Mouse (Mus musculus) left cerebral cortex, adult 8-10 months (tissue): Measurements from ENCODE around the gene Rabgef1. TPM values are rescaled to one million over a fixed set of nuclear protein-coding genes. Genes with fewer than 3 reads are reported as not detected.

Experiments
- total RNA-seq, 4 experiments: library from RNA; stranded (reverse); gene quantifications; 2 replicates each; pipeline ENCODE4 v1.2.4; 2022

The Rabgef1 gene
- total RNA-seq, 4 experiments from 2014 or later = 50.7 to 60.7 (median 53.0) TPM

Other genes starting within 250 kb of the Rabgef1 start
- 10 to 100 TPM; 45.5 to 56.9 (median 50.1) TPM for gene Vkorc1l1, start 229.8 kb upstream of the Rabgef1 start, total RNA-seq
- 10 to 100 TPM; 12.7 to 40.4 (median 22.1) TPM for gene Gusb, start 168.7 kb upstream of the Rabgef1 start, total RNA-seq
- gene Asl, start 142.6 kb upstream of the Rabgef1 start, total RNA-seq = 10 to 100 TPM; 22.9 to 28.0 (median 25.9) TPM
- gene Crcp, start 142.5 kb upstream of the Rabgef1 start, total RNA-seq = 10 to 100 TPM; 26.7 to 32.6 (median 30.1) TPM
- 10 to 100 TPM; 34.4 to 39.4 (median 36.7) TPM for gene Tpst1, start 98.5 kb upstream of the Rabgef1 start, total RNA-seq
- 10 to 100 TPM; 10.6 to 15.2 (median 13.0) TPM for gene Kctd7, start 26.9 kb upstream of the Rabgef1 start, total RNA-seq
- gene Tmem248, start 45.3 kb downstream of the Rabgef1 start, total RNA-seq = 10 to 100 TPM; 45.9 to 56.3 (median 50.4) TPM
- 10 to 100 TPM; 77.8 to 89.1 (median 86.8) TPM for gene Sbds, start 83.7 kb downstream of the Rabgef1 start, total RNA-seq
- gene Tyw1, start 83.8 kb downstream of the Rabgef1 start, total RNA-seq = 10 to 100 TPM; 15.5 to 19.7 (median 16.5) TPM
- 100 to 1,000 TPM; 131 to 176 (median 150) TPM for gene Caln1, start 197.7 kb downstream of the Rabgef1 start, total RNA-seq
- gene A330070K13Rik, start 212.8 kb downstream of the Rabgef1 start, total RNA-seq = 1 to 10 TPM in 2 of 4 experiments, under 1 TPM in 2; 0.63 to 1.2 (median 1.0) TPM